In genomic region chr5:140701661-140702060, GRCm38 (mm10) we compare ENCODE assay signal across 8 mouse cellular contexts. TPM values are rescaled to one million over a fixed set of nuclear protein-coding genes. Genes with fewer than 3 reads are reported as not detected.
DNase-seq lines count a peak whose midpoint lies in the region; ATAC-seq and TF ChIP-seq lines count a peak whose summit lies in the region.

No protein-coding gene starts in this region.

- under 1% methylated on average over 24 of the region's 25 CpGs for WGBS in heart, embryonic 14.5 days
- WGBS in liver, embryonic 12.5 days (ENCODE audit: insufficient replicate concordance) = under 1% methylated on average over 25 of the region's 25 CpGs
- WGBS in stomach, postnatal 0 days = 1% methylated on average over 24 of the region's 25 CpGs

- no peaks in the 10 kb centered on the region for H3K9me3 ChIP-seq in heart, embryonic 14.5 days (ENCODE audit: control insufficient read depth, low read length)
- no peaks in the 10 kb centered on the region for H3K9me3 ChIP-seq in liver, embryonic 12.5 days (replicated peaks)
- H3K9me3 ChIP-seq in stomach, postnatal 0 days (ENCODE audit: control insufficient read depth, low read length) = no peaks in the 10 kb centered on the region

- H3K4me3 ChIP-seq in heart, embryonic 14.5 days (ENCODE audit: control insufficient read depth in 1 of 2, insufficient read depth in 1 of 2, low read depth in 1 of 2, low read length in 2 of 2) = peak overlapping the region; percentile 82 to 98
- H3K4me3 ChIP-seq in liver, embryonic 12.5 days = peak overlapping the region; percentile 68
- peak overlapping the region; percentile 77 for H3K4me3 ChIP-seq in stomach, postnatal 0 days (ENCODE audit: low read depth, low read length)

- H3K4me2 ChIP-seq in heart, embryonic 14.5 days (ENCODE audit: low read length) = peak overlapping the region; percentile 90
- peak overlapping the region; percentile 89 for H3K4me2 ChIP-seq in liver, embryonic 12.5 days
- H3K4me2 ChIP-seq in stomach, postnatal 0 days (replicated peaks; ENCODE audit: low read depth) = peak overlapping the region; percentile 92

- ATAC-seq in heart, embryonic 14.5 days (ENCODE audit: insufficient number of reproducible peaks, insufficient read depth, low FRiP score, low read depth) = no peak
- ATAC-seq in granulocyte monocyte progenitor cell, adult 5-6 weeks (replicated peaks; ENCODE audit: poor library complexity, severe bottlenecking) = peak; percentile 22
- no peak; the same call in none of the 2 replicates for ATAC-seq in liver, embryonic 12.5 days
- no peak for ATAC-seq in stomach, postnatal 0 days (ENCODE audit: low FRiP score, low TSS enrichment)

- H3K27ac ChIP-seq in heart, embryonic 14.5 days (replicated peaks in 1 of 2; ENCODE audit: control insufficient read depth in 1 of 2, insufficient read depth in 1 of 2, low read depth in 2 of 2, low read length in 2 of 2) = peak overlapping the region; percentile 68 to 75
- peak overlapping the region; percentile 84 for H3K27ac ChIP-seq in liver, embryonic 12.5 days
- H3K27ac ChIP-seq in stomach, postnatal 0 days (replicated peaks) = peak overlapping the region; percentile 84

- peaks cover 11% of the 10 kb centered on the region for H3K36me3 ChIP-seq in heart, embryonic 14.5 days (ENCODE audit: control insufficient read depth, insufficient read depth, low read length)
- H3K36me3 ChIP-seq in liver, embryonic 12.5 days = peaks cover 19% of the 10 kb centered on the region
- peaks cover 4% of the 10 kb centered on the region; the same call in 1 of the 2 replicates for H3K36me3 ChIP-seq in stomach, postnatal 0 days (ENCODE audit: control insufficient read depth, insufficient read depth, low read length)

- no peak for TF ChIP-seq EP300 in stomach, postnatal 0 days (optimal IDR thresholded peaks at IDR 0.05)

- H3K27me3 ChIP-seq in heart, embryonic 14.5 days (ENCODE audit: control insufficient read depth, insufficient read depth, low read length) = no peaks in the 10 kb centered on the region
- no peaks in the 10 kb centered on the region for H3K27me3 ChIP-seq in liver, embryonic 12.5 days (replicated peaks)
- H3K27me3 ChIP-seq in stomach, postnatal 0 days (ENCODE audit: control insufficient read depth, insufficient read depth, low read length) = no peaks in the 10 kb centered on the region

- H3K4me1 ChIP-seq in heart, embryonic 14.5 days (ENCODE audit: control insufficient read depth in 2 of 2, insufficient read depth in 2 of 2, low read length in 2 of 2) = peaks cover 16 to 29% of the 10 kb centered on the region in 2 experiments
- H3K4me1 ChIP-seq in liver, embryonic 12.5 days = peaks cover 48% of the 10 kb centered on the region
- no peaks in the 10 kb centered on the region for H3K4me1 ChIP-seq in stomach, postnatal 0 days (replicated peaks; ENCODE audit: control insufficient read depth, insufficient read depth)

- DNase-seq in heart, adult 18-20 months = no peak
- peak; percentile 54 for DNase-seq in MEL-GATA-1-ER (ENCODE audit: extremely low read depth, low read depth)
- no peak for DNase-seq in stomach, postnatal 0 days (ENCODE audit: low spot score)
- no peak for DNase-seq in right cerebral cortex, adult 2 months (ENCODE audit: low spot score in 2 of 2)
- DNase-seq in cerebellum, adult 18-20 months = no peak

- no peak for TF ChIP-seq CTCF in stomach, postnatal 0 days (IDR thresholded peaks at IDR 0.05; ENCODE audit: low read depth)

- H3K9ac ChIP-seq in heart, embryonic 14.5 days (ENCODE audit: low read length) = peak overlapping the region; percentile 81
- H3K9ac ChIP-seq in liver, embryonic 12.5 days = peak overlapping the region; percentile 74
- H3K9ac ChIP-seq in stomach, postnatal 0 days (ENCODE audit: low read length) = peak overlapping the region; percentile 79

RNA-seq across cellular contexts. Expression of gene Iqce, which starts 0.5 kb away (rescaled TPM):
- polyA plus RNA-seq in heart, embryonic 14.5 days (2014; fragmentation: Nextera tagmentation; extraction: Ambion mirVana) = 7.7 and 8.0 TPM in 2 replicates
- total RNA-seq in heart, adult 18-20 months (2021) = 1 to 10 TPM; 4.0 to 5.3 TPM
- 13.4 and 26.7 TPM in 2 replicates for total RNA-seq in granulocyte monocyte progenitor cell, adult 5-6 weeks (2014; fragmentation: Nextera tagmentation)
- 5.3 and 10.0 TPM in 2 replicates for total RNA-seq in granulocyte monocyte progenitor cell, adult 5-6 weeks (2017)
- 7.0 and 7.9 TPM in 2 replicates for polyA plus RNA-seq in liver, embryonic 12.5 days (2016; fragmentation: Nextera tagmentation; extraction: Ambion mirVana)
- 5.6 and 6.0 TPM in 2 replicates for polyA plus RNA-seq in stomach, postnatal 0 days (2015; fragmentation: Nextera tagmentation; extraction: Ambion mirVana)

RNA-seq across cellular contexts. Expression of gene Brat1, which starts 3.1 kb away (rescaled TPM):
- 8.9 and 9.4 TPM in 2 replicates for polyA plus RNA-seq in heart, embryonic 14.5 days (2014; fragmentation: Nextera tagmentation; extraction: Ambion mirVana)
- total RNA-seq in heart, adult 18-20 months (2021) = 1 to 10 TPM; 6.4 to 7.8 TPM
- 10.2 and 14.3 TPM in 2 replicates for total RNA-seq in granulocyte monocyte progenitor cell, adult 5-6 weeks (2014; fragmentation: Nextera tagmentation)
- 7.3 and 8.2 TPM in 2 replicates for total RNA-seq in granulocyte monocyte progenitor cell, adult 5-6 weeks (2017)
- polyA plus RNA-seq in liver, embryonic 12.5 days (2016; fragmentation: Nextera tagmentation; extraction: Ambion mirVana) = 10.6 and 12.2 TPM in 2 replicates
- polyA plus RNA-seq in stomach, postnatal 0 days (2015; fragmentation: Nextera tagmentation; extraction: Ambion mirVana) = 8.2 and 8.5 TPM in 2 replicates

RNA-seq across cellular contexts. Expression of gene Amz1, which starts 22.3 kb away (rescaled TPM):
- 1.0 and 1.2 TPM in 2 replicates for polyA plus RNA-seq in heart, embryonic 14.5 days (2014; fragmentation: Nextera tagmentation; extraction: Ambion mirVana)
- under 1 TPM; 0.47 to 0.75 TPM for total RNA-seq in heart, adult 18-20 months (2021)
- total RNA-seq in granulocyte monocyte progenitor cell, adult 5-6 weeks (2014; fragmentation: Nextera tagmentation) = 2.8 and 3.1 TPM in 2 replicates
- 0.77 and 0.78 TPM in 2 replicates for total RNA-seq in granulocyte monocyte progenitor cell, adult 5-6 weeks (2017)
- polyA plus RNA-seq in liver, embryonic 12.5 days (2016; fragmentation: Nextera tagmentation; extraction: Ambion mirVana) = 0.99 and 1.2 TPM in 2 replicates
- polyA plus RNA-seq in stomach, postnatal 0 days (2015; fragmentation: Nextera tagmentation; extraction: Ambion mirVana) = 0.65 and 0.67 TPM in 2 replicates

RNA-seq across cellular contexts. Expression of gene Ttyh3, which starts 52.8 kb away (rescaled TPM):
- polyA plus RNA-seq in heart, embryonic 14.5 days (2014; fragmentation: Nextera tagmentation; extraction: Ambion mirVana) = 32.8 and 35.7 TPM in 2 replicates
- 1 to 10 TPM; 7.6 to 7.7 TPM for total RNA-seq in heart, adult 18-20 months (2021)
- 42.0 and 47.9 TPM in 2 replicates for total RNA-seq in granulocyte monocyte progenitor cell, adult 5-6 weeks (2014; fragmentation: Nextera tagmentation)
- 8.7 and 9.2 TPM in 2 replicates for total RNA-seq in granulocyte monocyte progenitor cell, adult 5-6 weeks (2017)
- 13.0 and 15.6 TPM in 2 replicates for polyA plus RNA-seq in liver, embryonic 12.5 days (2016; fragmentation: Nextera tagmentation; extraction: Ambion mirVana)
- 8.5 and 9.6 TPM in 2 replicates for polyA plus RNA-seq in stomach, postnatal 0 days (2015; fragmentation: Nextera tagmentation; extraction: Ambion mirVana)
